Mouse (Mus musculus) kidney, embryonic 14.5 days (tissue): Measurements from ENCODE around the gene Gm9733. TPM values are rescaled to one million over a fixed set of nuclear protein-coding genes. Genes with fewer than 3 reads are reported as not detected.
"Not testable (repeated sequence)": the region's sequence is repeated elsewhere in the genome, so short reads cannot be mapped to it uniquely, and the experiment has no call there.

Experiments used
- ATAC-seq: fragments of 200-750 bp; cut with Nextera tagmentation; 2 replicates; pipeline ENCODE4 v1.8.0; 2017; ENCODE audit warnings: moderate number of reproducible peaks, mild to moderate bottlenecking, moderate TSS enrichment, moderate library complexity; ENCODE audit not compliant: low FRiP score, low TSS enrichment
- H3K27ac ChIP-seq: fragments of 300-500 bp; sonication (generic); 2 replicates; pipeline ENCODE4 v1.5.1; 2014; ENCODE audit warnings: low read depth, mild to moderate bottlenecking, low read length, moderate library complexity, mixed read lengths
- H3K27me3 ChIP-seq: fragments of 300-500 bp; sonication (generic); 2 replicates; pipeline ENCODE4 v1.6.1; 2014; ENCODE audit warnings: mild to moderate bottlenecking, low read length; ENCODE audit not compliant: control insufficient read depth, insufficient read depth
- H3K36me3 ChIP-seq: fragments of 300-500 bp; sonication (generic); 2 replicates; pipeline ENCODE4 v1.6.1; 2014; ENCODE audit warnings: low read length, mixed read lengths; ENCODE audit not compliant: control insufficient read depth, insufficient read depth
- H3K4me1 ChIP-seq: fragments of 300-500 bp; sonication (generic); 2 replicates; pipeline ENCODE4 v1.6.1; 2014; ENCODE audit warnings: low read length, mixed read lengths; ENCODE audit not compliant: control insufficient read depth, insufficient read depth
- H3K4me2 ChIP-seq: fragments of 300-500 bp; sonication (generic); replicated peaks from 2 replicates; pipeline ENCODE4 v1.6.1; 2014; ENCODE audit warnings: low read depth, mild to moderate bottlenecking, low read length
- H3K4me3 ChIP-seq: fragments of 300-500 bp; sonication (generic); 2 replicates; pipeline ENCODE4 v1.5.1; 2014; ENCODE audit warnings: mild to moderate bottlenecking, low read length
- H3K9ac ChIP-seq: fragments of 300-500 bp; sonication (generic); 2 replicates; pipeline ENCODE4 v1.6.1; 2014; ENCODE audit warnings: low read depth, mild to moderate bottlenecking, low read length, moderate library complexity
- H3K9me3 ChIP-seq: fragments of 300-500 bp; sonication (generic); 2 replicates; pipeline ENCODE4 v1.6.1; 2016; ENCODE audit warnings: low read length; ENCODE audit not compliant: control insufficient read depth
- WGBS: fragments of 180-500 bp; shearing (Covaris S2); extraction: QIAGEN DNeasy Blood & Tissue Kit; methylation state at CpG from one replicate; pipeline ENCODE4 v1.1.7; 2014; 5-methylcytosine and 5-hydroxymethylcytosine counted together
- polyA plus RNA-seq: library from polyadenylated mRNA; unstranded; fragments of >200 nt; fragmentation: Nextera tagmentation; extraction: Ambion mirVana; gene quantifications from 2 replicates; pipeline ENCODE4 v1.2.1, GENCODE M21; 2014

Gm9733 gene
- polyA plus RNA-seq = not detected in 2 replicates

- no peak within 1 kb of the TSS for H3K4me3 ChIP-seq
- no peaks in the 10 kb centered on the region for H3K36me3 ChIP-seq
- WGBS = 89% methylated on average over 3 of the region's 3 CpGs
- H3K4me1 ChIP-seq = no peaks in the 10 kb centered on the region
- H3K27ac ChIP-seq = no peak within 1 kb of the TSS
- H3K4me2 ChIP-seq = no peak within 1 kb of the TSS
- H3K27me3 ChIP-seq = no peaks in the 10 kb centered on the region
- no peak for ATAC-seq
- H3K9me3 ChIP-seq = no peaks in the 10 kb centered on the region
- no peak within 1 kb of the TSS for H3K9ac ChIP-seq
These were observed at the start of gene Gm9733 for GRCm38 (mm10) chr3:15332063-15332462. TSS of gene Gm9733 (minus strand) at chr3:15332302.

- not testable (repeated sequence) for H3K9me3 ChIP-seq, H3K27ac ChIP-seq, H3K27me3 ChIP-seq, H3K36me3 ChIP-seq, H3K4me3 ChIP-seq, H3K4me1 ChIP-seq, H3K9ac ChIP-seq, H3K4me2 ChIP-seq, ATAC-seq
- WGBS = 72% methylated on average over 3 of the region's 3 CpGs
These were observed 23.6 kb upstream of the Gm9733 start for GRCm38 (mm10) chr3:15355690-15356089.

GRCm38 (mm10) chr3:15350318-15350717 is 18.2 kb upstream of the Gm9733 start:
- not testable (repeated sequence) for H3K36me3 ChIP-seq, ATAC-seq, H3K27me3 ChIP-seq, H3K27ac ChIP-seq, H3K4me3 ChIP-seq, H3K9ac ChIP-seq, H3K4me1 ChIP-seq, H3K4me2 ChIP-seq, H3K9me3 ChIP-seq
- 95% methylated on average over 1 of the region's 2 CpGs for WGBS

- not testable (repeated sequence) for H3K36me3 ChIP-seq, H3K9me3 ChIP-seq, ATAC-seq, H3K27ac ChIP-seq, H3K9ac ChIP-seq, H3K4me3 ChIP-seq, H3K4me1 ChIP-seq, H3K27me3 ChIP-seq, H3K4me2 ChIP-seq
- 76% methylated on average over 3 of the region's 3 CpGs for WGBS
These were observed 13.5 kb upstream of the Gm9733 start for GRCm38 (mm10) chr3:15345606-15346005.

- no peak overlapping the region for H3K4me2 ChIP-seq
- 78% methylated on average over 1 of the region's 1 CpGs for WGBS
- H3K4me3 ChIP-seq = no peak overlapping the region
- H3K9ac ChIP-seq = no peak overlapping the region
- H3K4me1 ChIP-seq = no peaks in the 10 kb centered on the region
- H3K27me3 ChIP-seq = no peaks in the 10 kb centered on the region
- no peaks in the 10 kb centered on the region for H3K36me3 ChIP-seq
- no peak overlapping the region for H3K27ac ChIP-seq
- H3K9me3 ChIP-seq = no peaks in the 10 kb centered on the region
- no peak for ATAC-seq
These were observed 8.2 kb upstream of the Gm9733 start for GRCm38 (mm10) chr3:15340287-15340686.

- H3K4me1 ChIP-seq = no peaks in the 10 kb centered on the region
- no peak overlapping the region for H3K4me2 ChIP-seq
- no peak overlapping the region for H3K9ac ChIP-seq
- H3K27ac ChIP-seq = no peak overlapping the region
- H3K27me3 ChIP-seq = no peaks in the 10 kb centered on the region
- H3K4me3 ChIP-seq = no peak overlapping the region
- 72% methylated on average over 2 of the region's 2 CpGs for WGBS
- H3K9me3 ChIP-seq = no peaks in the 10 kb centered on the region
- ATAC-seq = no peak
- H3K36me3 ChIP-seq = no peaks in the 10 kb centered on the region
These were observed 2.1 kb upstream of the Gm9733 start for GRCm38 (mm10) chr3:15334182-15334581.

- ATAC-seq = no peak
- Histone ChIP-seq H3K9me3 (no peaks in the 10 kb centered on the region), H3K4me1 (no peaks in the 10 kb centered on the region), H3K4me2 (no peak overlapping the region), H3K27me3 (no peaks in the 10 kb centered on the region), H3K9ac (no peak overlapping the region), H3K36me3 (no peaks in the 10 kb centered on the region), H3K27ac (no peak overlapping the region), H3K4me3 (no peak overlapping the region)
- 75% methylated on average over 3 of the region's 3 CpGs for WGBS
These were observed 557 bp downstream of the Gm9733 start for GRCm38 (mm10) chr3:15331545-15331944.

GRCm38 (mm10) chr3:15329549-15329948 is 2.6 kb downstream of the Gm9733 start:
- H3K9me3 ChIP-seq = no peaks in the 10 kb centered on the region
- H3K9ac ChIP-seq = no peak overlapping the region
- no peak overlapping the region for H3K4me3 ChIP-seq
- no peaks in the 10 kb centered on the region for H3K27me3 ChIP-seq
- H3K4me1 ChIP-seq = no peaks in the 10 kb centered on the region
- no peak for ATAC-seq
- no peak overlapping the region for H3K27ac ChIP-seq
- H3K36me3 ChIP-seq = no peaks in the 10 kb centered on the region
- H3K4me2 ChIP-seq = no peak overlapping the region

- H3K9me3 ChIP-seq = no peaks in the 10 kb centered on the region
- no peak overlapping the region for H3K9ac ChIP-seq
- no peak for ATAC-seq
- no peak overlapping the region for H3K27ac ChIP-seq
- 94% methylated on average over 6 of the region's 6 CpGs for WGBS
- H3K4me1 ChIP-seq = no peaks in the 10 kb centered on the region
- no peak overlapping the region for H3K4me3 ChIP-seq
- H3K27me3 ChIP-seq = no peaks in the 10 kb centered on the region
- no peak overlapping the region for H3K4me2 ChIP-seq
- H3K36me3 ChIP-seq = no peaks in the 10 kb centered on the region
These were observed 47.4 kb downstream of the Gm9733 start for GRCm38 (mm10) chr3:15284424-15285328.
